Mouse (Mus musculus) liver, adult 2 months (tissue): Measurements from ENCODE around the gene Pak4. TPM values are rescaled to one million over a fixed set of nuclear protein-coding genes. Genes with fewer than 3 reads are reported as not detected.

ENCODE experiments used
- DNase-seq: peaks from one replicate; pipeline ENCODE4 v3.0.0-alpha.2; 2011; ENCODE audit warnings: low read depth, low spot score; ENCODE audit errors: extremely low read depth
- H3K27ac ChIP-seq: fragments of 200-500 bp; replicated peaks from 2 replicates; pipeline ENCODE4 v1.5.1; 2012; ENCODE audit warnings: low read depth, mild to moderate bottlenecking, control low read depth, inconsistent platforms, low read length; ENCODE audit not compliant: insufficient read depth
- H3K27me3 ChIP-seq: fragments of 200-500 bp; 2 replicates; pipeline ENCODE4 v1.6.1; 2012; ENCODE audit warnings: mild to moderate bottlenecking, moderate library complexity, low read length, inconsistent platforms; ENCODE audit not compliant: control insufficient read depth, insufficient read depth
- H3K36me3 ChIP-seq: fragments of 200-500 bp; 2 replicates; pipeline ENCODE4 v1.6.1; 2012; ENCODE audit warnings: low read length, inconsistent platforms; ENCODE audit not compliant: control insufficient read depth, insufficient read depth
- H3K4me1 ChIP-seq: fragments of 200-500 bp; 2 replicates; pipeline ENCODE4 v1.6.1; 2011; ENCODE audit warnings: low read length; ENCODE audit not compliant: control insufficient read depth, insufficient read depth
- H3K4me3 ChIP-seq: fragments of 200-500 bp; 2 replicates; pipeline ENCODE4 v1.5.1; 2011; ENCODE audit warnings: low read depth, mild to moderate bottlenecking, control low read depth, low read length, moderate library complexity; ENCODE audit not compliant: insufficient read depth
- H3K79me2 ChIP-seq: fragments of 200-500 bp; 2 replicates; pipeline ENCODE4 v1.6.1; 2012; ENCODE audit warnings: inconsistent platforms, mild to moderate bottlenecking, low read length, moderate library complexity; ENCODE audit not compliant: control insufficient read depth, insufficient read depth
- H3K9ac ChIP-seq: fragments of 200-500 bp; 2 replicates; pipeline ENCODE4 v1.6.1; 2012; ENCODE audit warnings: low read depth, mild to moderate bottlenecking, control low read depth, inconsistent platforms, low read length
- CTCF ChIP-seq: fragments of 200-500 bp; IDR thresholded peaks from 2 replicates; pipeline ENCODE4 v1.5.1; 2011; ENCODE audit warnings: low read depth, low read length, control low read depth
- POLR2A ChIP-seq: fragments of 200-500 bp; IDR thresholded peaks from 2 replicates; pipeline ENCODE4 v1.6.1; 2011; ENCODE audit warnings: low read length, control low read depth; ENCODE audit not compliant: insufficient read depth; ENCODE audit errors: extremely low read depth
- WGBS: fragments of 180-500 bp; shearing (Covaris S2); methylation state at CpG from one replicate; pipeline ENCODE4 v1.1.7; 2018; 5-methylcytosine and 5-hydroxymethylcytosine counted together
- polyA plus RNA-seq: library from polyadenylated mRNA; depleted of rRNA; stranded (reverse); fragments of >200 nt; gene quantifications from 2 replicates; pipeline ENCODE4 v1.2.3, GENCODE M21; 2012; rRNA removed
- total RNA-seq: library from RNA; depleted of rRNA; stranded (reverse); fragments of >200 nt; gene quantifications from 2 replicates; pipeline ENCODE4 v1.2.3, GENCODE M21; 2014; rRNA removed

Gene Pak4
- total RNA-seq: 4.0 and 7.0 TPM in 2 replicates
- polyA plus RNA-seq: 14.9 TPM in 2 replicates

DNA sequence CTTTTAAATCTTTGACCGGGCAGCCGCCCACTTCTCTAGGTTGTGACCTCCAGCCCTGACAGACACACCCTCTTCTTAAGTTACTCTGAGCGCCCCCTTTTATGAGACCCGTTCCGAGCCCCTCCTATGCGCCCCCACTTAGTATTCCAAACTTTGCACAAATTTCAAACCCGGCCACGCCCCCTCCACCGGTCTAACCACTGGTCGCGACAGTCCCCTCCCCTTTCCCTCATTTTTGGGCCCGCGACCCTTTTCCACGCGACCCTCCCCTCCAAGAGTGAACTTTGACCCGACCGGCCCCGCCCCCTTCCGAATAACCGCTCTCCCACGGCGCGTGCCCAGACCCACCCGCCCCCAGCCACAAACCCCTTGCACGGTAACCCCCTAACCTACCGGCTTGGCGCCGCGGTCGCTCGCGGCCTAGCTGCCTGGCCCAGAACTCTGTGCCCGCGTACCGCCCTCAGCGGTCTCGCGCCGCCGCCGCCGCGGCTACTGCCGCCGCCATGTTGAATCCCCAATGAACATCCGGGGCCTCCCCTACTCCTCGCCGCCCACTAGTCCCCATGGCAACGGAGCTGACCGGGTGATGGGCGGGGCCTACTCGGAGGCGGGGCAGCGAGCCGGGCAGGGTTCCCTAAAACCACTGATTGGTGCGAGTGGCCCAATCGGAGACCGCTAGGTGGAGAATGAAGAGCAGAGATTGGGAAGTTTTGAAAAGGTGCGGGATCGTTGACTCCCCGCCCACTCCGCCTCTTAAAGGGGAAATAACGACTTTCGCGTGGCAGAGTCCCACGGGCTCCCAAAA lies at the start of gene Pak4, which contains the start of gene Samd4b:
TSS of gene Pak4 (minus strand) at position 544 of the 805 bp plus-strand sequence.
TSS of gene Samd4b (minus strand) at position 503 of the 805 bp plus-strand sequence.
- H3K27ac ChIP-seq: peak within 1 kb of the TSS; percentile 60

GRCm38 (mm10) chr7:28647016-28647415 lies 49.0 kb upstream of the Pak4 start:
- Histone ChIP-seq H3K36me3 (no peaks in the 10 kb centered on the region), H3K27me3 (no peaks in the 10 kb centered on the region), H3K4me1 (peaks cover 6% of the 10 kb centered on the region; the same call in 1 of the 2 replicates), H3K4me3 (no peak overlapping the region), H3K27ac (no peak overlapping the region), H3K79me2 (no peaks in the 10 kb centered on the region), H3K9ac (no peak overlapping the region)
- DNase-seq: no peak
- TF ChIP-seq POLR2A: no peak
- no peak for TF ChIP-seq CTCF
- 53% methylated on average over 7 of the region's 7 CpGs for WGBS

More for the DNA sequence above, at the start of gene Pak4, which contains the start of gene Samd4b:
- DNase-seq: peak; percentile 85
- H3K79me2 ChIP-seq: peaks cover 32% of the 10 kb centered on the region
- TF ChIP-seq POLR2A (peak; percentile 68; the same call in 1 of the 2 replicates), CTCF (no peak)
- WGBS: 1% methylated on average over 63 of the region's 66 CpGs
- H3K4me1 ChIP-seq: peaks cover 17% of the 10 kb centered on the region
- peak within 1 kb of the TSS; percentile 88 for H3K4me3 ChIP-seq
- no peaks in the 10 kb centered on the region for H3K36me3 ChIP-seq
- peak within 1 kb of the TSS; percentile 90 for H3K9ac ChIP-seq
- H3K27me3 ChIP-seq: no peaks in the 10 kb centered on the region

- no peaks in the 10 kb centered on the region for H3K36me3 ChIP-seq
- TF ChIP-seq CTCF (no peak), POLR2A (no peak)
- peak overlapping the region; percentile 62 for H3K27ac ChIP-seq
- H3K4me1 ChIP-seq: peaks cover 6% of the 10 kb centered on the region; the same call in 1 of the 2 replicates
- DNase-seq: peak; percentile 92
- no peaks in the 10 kb centered on the region for H3K79me2 ChIP-seq
- WGBS: 44% methylated on average over 2 of the region's 2 CpGs
- H3K27me3 ChIP-seq: no peaks in the 10 kb centered on the region
- no peak overlapping the region for H3K9ac ChIP-seq
- H3K4me3 ChIP-seq: no peak overlapping the region
These were observed 48.0 kb upstream of the Pak4 start for GRCm38 (mm10) chr7:28645947-28646475.

GRCm38 (mm10) chr7:28645366-28645765 lies 47.4 kb upstream of the Pak4 start:
- Histone ChIP-seq H3K9ac (no peak overlapping the region), H3K79me2 (no peaks in the 10 kb centered on the region), H3K27me3 (no peaks in the 10 kb centered on the region), H3K36me3 (no peaks in the 10 kb centered on the region), H3K4me1 (peaks cover 6% of the 10 kb centered on the region; the same call in 1 of the 2 replicates), H3K27ac (peak overlapping the region; percentile 59), H3K4me3 (no peak overlapping the region)
- no peak for DNase-seq
- TF ChIP-seq CTCF (no peak), POLR2A (no peak)
- 89% methylated on average over 6 of the region's 6 CpGs for WGBS

DNA sequence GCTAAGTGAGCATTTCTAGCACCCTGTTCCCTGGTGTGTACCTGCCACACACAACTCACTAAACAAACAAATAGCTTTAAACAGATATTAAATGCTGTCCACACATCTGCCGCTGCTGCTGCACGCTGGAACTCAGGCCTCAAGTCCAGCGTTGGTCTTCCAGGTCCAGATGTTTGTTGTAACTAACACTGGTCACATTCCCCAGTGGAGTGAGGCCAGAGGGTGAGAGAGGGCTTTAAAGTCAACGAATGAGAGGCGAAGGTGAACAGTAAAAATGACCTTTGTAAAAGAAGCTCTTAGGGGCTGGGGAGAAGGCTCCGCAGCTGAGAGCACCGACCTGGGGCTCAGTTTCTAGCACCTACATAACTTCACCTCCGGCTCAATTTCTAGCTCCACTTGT lies 43.6 kb upstream of the Pak4 start:
- Histone ChIP-seq H3K79me2 (no peaks in the 10 kb centered on the region), H3K4me3 (no peak overlapping the region), H3K27ac (no peak overlapping the region), H3K27me3 (no peaks in the 10 kb centered on the region), H3K4me1 (peaks cover 6% of the 10 kb centered on the region; the same call in 1 of the 2 replicates), H3K9ac (no peak overlapping the region), H3K36me3 (no peaks in the 10 kb centered on the region)
- TF ChIP-seq CTCF: no peak
- TF ChIP-seq POLR2A: no peak
- no peak for DNase-seq
- WGBS: 59% methylated on average over 8 of the region's 8 CpGs

GRCm38 (mm10) chr7:28637511-28637910 lies 39.5 kb upstream of the Pak4 start:
- H3K36me3 ChIP-seq: no peaks in the 10 kb centered on the region
- H3K27ac ChIP-seq: no peak overlapping the region
- no peak overlapping the region for H3K4me3 ChIP-seq
- WGBS: 11% methylated on average over 8 of the region's 8 CpGs
- no peaks in the 10 kb centered on the region for H3K27me3 ChIP-seq
- no peaks in the 10 kb centered on the region for H3K4me1 ChIP-seq
- no peak for TF ChIP-seq POLR2A
- TF ChIP-seq CTCF: no peak
- H3K79me2 ChIP-seq: no peaks in the 10 kb centered on the region
- DNase-seq: peak; percentile 68
- H3K9ac ChIP-seq: no peak overlapping the region
